8 mouse cellular contexts compared by ENCODE assay signal in the genomic region with DNA sequence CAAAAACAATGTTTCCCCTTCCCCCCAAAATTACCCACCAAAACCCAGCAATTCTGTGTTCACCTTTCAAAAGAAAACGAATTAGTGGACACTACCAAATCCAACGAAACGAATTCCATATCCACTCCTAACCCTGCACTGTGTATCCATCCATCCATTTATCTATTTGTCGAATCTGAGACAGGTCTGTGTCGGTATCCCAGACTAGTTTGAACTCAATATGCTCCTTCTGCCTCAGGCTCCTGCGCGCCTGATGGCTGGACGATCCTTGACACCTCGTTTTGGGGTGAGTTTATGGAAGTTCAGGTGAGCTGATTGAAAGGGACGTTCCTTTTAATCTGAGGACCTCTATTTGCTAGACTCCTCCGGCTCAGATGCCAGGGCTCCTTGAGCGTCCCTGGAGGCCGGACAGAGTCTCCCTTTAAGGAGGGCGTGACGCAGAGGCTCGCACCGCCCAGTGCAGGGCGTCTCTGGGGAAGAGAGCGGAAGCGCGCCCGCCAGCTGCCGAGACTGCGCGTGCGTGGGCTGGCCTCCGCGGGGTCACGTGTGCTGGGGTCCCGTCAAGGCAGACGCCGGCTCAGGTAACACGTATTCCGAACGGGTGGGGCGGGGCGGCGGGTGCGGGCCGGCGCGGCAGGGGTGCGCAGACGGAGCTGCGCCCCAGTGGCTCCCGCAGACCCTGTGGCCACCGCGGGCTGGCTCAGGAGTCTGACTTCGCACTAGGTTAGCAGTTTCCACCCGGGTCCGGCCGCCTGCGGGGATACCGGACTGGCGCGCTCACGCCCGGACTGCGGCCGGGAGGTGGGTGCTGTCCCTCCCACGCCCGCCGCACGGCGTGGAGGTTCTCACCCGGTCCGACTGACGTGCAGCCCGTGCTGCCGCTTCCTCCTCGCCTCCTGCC. TPM values are rescaled to one million over a fixed set of nuclear protein-coding genes. Genes with fewer than 3 reads are reported as not detected.
DNase-seq lines count a peak whose midpoint lies in the region; ATAC-seq and TF ChIP-seq lines count a peak whose summit lies in the region.

A gene (plus strand): TSS at position 474 of the 901 bp plus-strand sequence.

- peak within 1 kb of the TSS; percentile 70 for H3K27ac ChIP-seq in bone marrow, adult 2 months (ENCODE audit: control insufficient read depth, insufficient read depth, low read depth, low read length, poor library complexity)
- peak within 1 kb of the TSS; percentile 94 for H3K27ac ChIP-seq in embryonic facial prominence, embryonic 15.5 days (replicated peaks)
- peak within 1 kb of the TSS; percentile 66 for H3K27ac ChIP-seq in kidney, embryonic 14.5 days (ENCODE audit: low read depth, low read length)
- H3K27ac ChIP-seq in limb, embryonic 15.5 days: peak within 1 kb of the TSS; percentile 95

- peak; percentile 38; the same call in 1 of the 2 replicates for TF ChIP-seq POLR2A in bone marrow, adult 2 months (IDR thresholded peaks at IDR 0.05; ENCODE audit: borderline replicate concordance, control insufficient read depth, low read depth, low read length)

- H3K4me3 ChIP-seq in bone marrow, adult 2 months (replicated peaks; ENCODE audit: control insufficient read depth, low read depth, low read length): peak within 1 kb of the TSS; percentile 86
- peak within 1 kb of the TSS; percentile 75 for H3K4me3 ChIP-seq in embryonic facial prominence, embryonic 15.5 days (replicated peaks)
- H3K4me3 ChIP-seq in kidney, embryonic 14.5 days (ENCODE audit: low read length): peak within 1 kb of the TSS; percentile 89
- peak within 1 kb of the TSS; percentile 83 for H3K4me3 ChIP-seq in limb, embryonic 15.5 days

- DNase-seq in 416B (ENCODE audit: low read depth): peak; percentile 93
- peak; percentile 89 to 92 for DNase-seq in heart, adult 9 months (ENCODE audit: low spot score in 2 of 2)
- peak; percentile 51 to 74 for DNase-seq in monocyte, adult 2 months (ENCODE audit: low read depth in 1 of 2, low spot score in 2 of 2)
- DNase-seq in spleen, postnatal 36 days (ENCODE audit: low spot score in 2 of 2): peak; percentile 91 to 93

- H3K4me1 ChIP-seq in bone marrow, adult 2 months (ENCODE audit: control insufficient read depth, insufficient read depth, low read length): no peaks in the 10 kb centered on the region; the same call in 1 of the 2 replicates
- H3K4me1 ChIP-seq in embryonic facial prominence, embryonic 15.5 days: peaks cover 16% of the 10 kb centered on the region
- peaks cover 7% of the 10 kb centered on the region; the same call in 1 of the 2 replicates for H3K4me1 ChIP-seq in kidney, embryonic 14.5 days (ENCODE audit: control insufficient read depth, insufficient read depth, low read length)
- H3K4me1 ChIP-seq in limb, embryonic 15.5 days: peaks cover 3% of the 10 kb centered on the region; the same call in 1 of the 2 replicates

- 2% methylated on average over 70 of the region's 71 CpGs for WGBS in bone marrow, adult 2 months
- under 1% methylated on average over 71 of the region's 71 CpGs for WGBS in embryonic facial prominence, embryonic 15.5 days
- under 1% methylated on average over 71 of the region's 71 CpGs for WGBS in kidney, embryonic 14.5 days
- WGBS in limb, embryonic 15.5 days: 1% methylated on average over 61 of the region's 71 CpGs

- peak; percentile 96 for ATAC-seq in embryonic facial prominence, embryonic 15.5 days (ENCODE audit: insufficient number of reproducible peaks, low FRiP score, low TSS enrichment, low read depth)
- peak; percentile 98 for ATAC-seq in kidney, embryonic 14.5 days (ENCODE audit: low FRiP score, low TSS enrichment)
- ATAC-seq in limb, embryonic 15.5 days (ENCODE audit: insufficient number of reproducible peaks, low FRiP score, low TSS enrichment, low read depth): peak; percentile 94

- H3K9ac ChIP-seq in embryonic facial prominence, embryonic 15.5 days: peak within 1 kb of the TSS; percentile 78
- H3K9ac ChIP-seq in kidney, embryonic 14.5 days (ENCODE audit: low read depth, low read length): peak within 1 kb of the TSS; percentile 82
- H3K9ac ChIP-seq in limb, embryonic 15.5 days: peak within 1 kb of the TSS; percentile 83

- no peaks in the 10 kb centered on the region for H3K27me3 ChIP-seq in embryonic facial prominence, embryonic 15.5 days
- H3K27me3 ChIP-seq in kidney, embryonic 14.5 days (ENCODE audit: control insufficient read depth, insufficient read depth, low read length): no peaks in the 10 kb centered on the region
- no peaks in the 10 kb centered on the region for H3K27me3 ChIP-seq in limb, embryonic 15.5 days

- peak within 1 kb of the TSS; percentile 88 for H3K4me2 ChIP-seq in embryonic facial prominence, embryonic 15.5 days (replicated peaks)
- H3K4me2 ChIP-seq in kidney, embryonic 14.5 days (replicated peaks; ENCODE audit: low read depth, low read length): peak within 1 kb of the TSS; percentile 95
- H3K4me2 ChIP-seq in limb, embryonic 15.5 days: peak within 1 kb of the TSS; percentile 74

- no peak for TF ChIP-seq CTCF in bone marrow, adult 2 months (IDR thresholded peaks at IDR 0.05; ENCODE audit: control insufficient read depth, insufficient read depth, low read length)

- H3K9me3 ChIP-seq in embryonic facial prominence, embryonic 15.5 days (replicated peaks): no peaks in the 10 kb centered on the region
- H3K9me3 ChIP-seq in kidney, embryonic 14.5 days (ENCODE audit: control insufficient read depth, low read length): no peaks in the 10 kb centered on the region
- no peaks in the 10 kb centered on the region for H3K9me3 ChIP-seq in limb, embryonic 15.5 days

- H3K36me3 ChIP-seq in embryonic facial prominence, embryonic 15.5 days: no peaks in the 10 kb centered on the region
- no peaks in the 10 kb centered on the region for H3K36me3 ChIP-seq in kidney, embryonic 14.5 days (ENCODE audit: control insufficient read depth, insufficient read depth, low read length)
- no peaks in the 10 kb centered on the region for H3K36me3 ChIP-seq in limb, embryonic 15.5 days

RNA-seq across cellular contexts. Expression of the gene that starts here (rescaled TPM):
- 3.7 and 14.1 TPM in 2 replicates for polyA plus RNA-seq in bone marrow, adult 2 months (2011; ENCODE audit: insufficient read depth, insufficient read length, low replicate concordance, missing spikeins)
- polyA plus RNA-seq in embryonic facial prominence, embryonic 15.5 days (2015; fragmentation: Nextera tagmentation; extraction: Ambion mirVana): 15.7 and 16.9 TPM in 2 replicates
- polyA plus RNA-seq in kidney, embryonic 14.5 days (2014; fragmentation: Nextera tagmentation; extraction: Ambion mirVana): 6.1 and 14.2 TPM in 2 replicates
- 14.5 and 16.5 TPM in 2 replicates for polyA plus RNA-seq in limb, embryonic 15.5 days (2015; fragmentation: Nextera tagmentation; extraction: Ambion mirVana)

Comparison
In these comparisons a context has a peak if more than half of its experiments do, and no peak if none do; other contexts are left out.
1. Peak in every context shown above with its lines: DNase-seq, ATAC-seq, H3K4me3 ChIP-seq and H3K27ac ChIP-seq.